Mouse (Mus musculus): ENCODE results near the gene Hlcs. TPM values are rescaled to one million over a fixed set of nuclear protein-coding genes. Genes with fewer than 3 reads are reported as not detected.

Hlcs gene
- polyA plus RNA-seq, 1 experiment from 2014 or later: 8.0 TPM

- Histone ChIP-seq H3K9me3 (ENCODE audit: control insufficient read depth, low read length) (no peaks in the 10 kb centered on the region), H3K27ac (ENCODE audit: low read length) (no peak overlapping the region), H3K27me3 (replicated peaks; ENCODE audit: control insufficient read depth, insufficient read depth, low read length) (no peaks in the 10 kb centered on the region), H3K9ac (replicated peaks; ENCODE audit: low read depth, low read length) (no peak overlapping the region), H3K4me3 (replicated peaks; ENCODE audit: low read length) (no peak overlapping the region), H3K36me3 (ENCODE audit: control insufficient read depth, insufficient read depth) (no peaks in the 10 kb centered on the region), H3K4me1 (replicated peaks; ENCODE audit: control insufficient read depth, insufficient read depth, low read length) (peaks cover 5% of the 10 kb centered on the region), H3K4me2 (ENCODE audit: low read length) (no peak overlapping the region)
- 46% methylated on average over 2 of the region's 2 CpGs for WGBS
- ATAC-seq: no peak
Observed at GRCm38 (mm10) chr16:94240190-94240589, 73.2 kb downstream of the Hlcs start.

DNA sequence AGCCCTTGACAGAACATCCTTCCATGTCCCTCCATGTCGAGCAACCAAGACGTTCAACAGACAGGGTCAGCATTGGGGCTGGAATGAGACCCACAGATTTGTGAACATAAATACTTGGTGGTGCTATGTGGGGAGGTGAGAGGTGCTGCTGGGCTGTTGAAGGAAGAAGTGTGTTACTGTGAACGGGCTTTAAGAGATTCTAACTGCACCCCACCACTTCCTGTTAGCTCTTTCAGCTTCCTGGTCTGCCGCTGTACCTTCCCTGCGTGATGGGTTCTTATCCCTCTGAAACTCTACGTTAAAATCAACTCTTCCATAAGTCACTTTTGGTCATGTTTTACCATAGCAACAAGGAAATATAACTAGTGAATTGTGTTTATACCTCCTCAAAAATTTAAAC is 73.8 kb downstream of the Hlcs start:
- H3K9me3 ChIP-seq (ENCODE audit: control insufficient read depth, low read length): no peaks in the 10 kb centered on the region
- peaks cover 5% of the 10 kb centered on the region for H3K4me1 ChIP-seq (replicated peaks; ENCODE audit: control insufficient read depth, insufficient read depth, low read length)
- no peak overlapping the region for H3K4me2 ChIP-seq (ENCODE audit: low read length)
- ATAC-seq: no peak
- H3K36me3 ChIP-seq (ENCODE audit: control insufficient read depth, insufficient read depth): no peaks in the 10 kb centered on the region
- no peak overlapping the region for H3K9ac ChIP-seq (replicated peaks; ENCODE audit: low read depth, low read length)
- no peak overlapping the region for H3K4me3 ChIP-seq (replicated peaks; ENCODE audit: low read length)
- H3K27ac ChIP-seq (ENCODE audit: low read length): no peak overlapping the region
- H3K27me3 ChIP-seq (replicated peaks; ENCODE audit: control insufficient read depth, insufficient read depth, low read length): no peaks in the 10 kb centered on the region
- 91% methylated on average over 6 of the region's 6 CpGs for WGBS

- peaks cover 5% of the 10 kb centered on the region for H3K4me1 ChIP-seq (replicated peaks; ENCODE audit: control insufficient read depth, insufficient read depth, low read length)
- WGBS: 95% methylated on average over 7 of the region's 7 CpGs
Observed at GRCm38 (mm10) chr16:94239146-94239545, 74.2 kb downstream of the Hlcs start.

GRCm38 (mm10) chr16:94237130-94237484 is 76.3 kb downstream of the Hlcs start:
- H3K9ac ChIP-seq (replicated peaks; ENCODE audit: low read depth, low read length): no peak overlapping the region
- H3K4me1 ChIP-seq (replicated peaks; ENCODE audit: control insufficient read depth, insufficient read depth, low read length): peaks cover 5% of the 10 kb centered on the region
- no peaks in the 10 kb centered on the region for H3K27me3 ChIP-seq (replicated peaks; ENCODE audit: control insufficient read depth, insufficient read depth, low read length)
- no peaks in the 10 kb centered on the region for H3K9me3 ChIP-seq (ENCODE audit: control insufficient read depth, low read length)
- no peak overlapping the region for H3K4me3 ChIP-seq (replicated peaks; ENCODE audit: low read length)
- WGBS: 75% methylated on average over 6 of the region's 6 CpGs
- ATAC-seq: no peak
- no peak overlapping the region for H3K27ac ChIP-seq (ENCODE audit: low read length)
- no peaks in the 10 kb centered on the region for H3K36me3 ChIP-seq (ENCODE audit: control insufficient read depth, insufficient read depth)
- H3K4me2 ChIP-seq (ENCODE audit: low read length): no peak overlapping the region

More at GRCm38 (mm10) chr16:94239146-94239545, 74.2 kb downstream of the Hlcs start:
- no peaks in the 10 kb centered on the region for H3K9me3 ChIP-seq (ENCODE audit: control insufficient read depth, low read length)
- H3K27me3 ChIP-seq (replicated peaks; ENCODE audit: control insufficient read depth, insufficient read depth, low read length): no peaks in the 10 kb centered on the region
- H3K4me3 ChIP-seq (replicated peaks; ENCODE audit: low read length): no peak overlapping the region
- ATAC-seq: no peak
- no peak overlapping the region for H3K4me2 ChIP-seq (ENCODE audit: low read length)
- H3K9ac ChIP-seq (replicated peaks; ENCODE audit: low read depth, low read length): no peak overlapping the region
- no peak overlapping the region for H3K27ac ChIP-seq (ENCODE audit: low read length)
- H3K36me3 ChIP-seq (ENCODE audit: control insufficient read depth, insufficient read depth): no peaks in the 10 kb centered on the region

DNA sequence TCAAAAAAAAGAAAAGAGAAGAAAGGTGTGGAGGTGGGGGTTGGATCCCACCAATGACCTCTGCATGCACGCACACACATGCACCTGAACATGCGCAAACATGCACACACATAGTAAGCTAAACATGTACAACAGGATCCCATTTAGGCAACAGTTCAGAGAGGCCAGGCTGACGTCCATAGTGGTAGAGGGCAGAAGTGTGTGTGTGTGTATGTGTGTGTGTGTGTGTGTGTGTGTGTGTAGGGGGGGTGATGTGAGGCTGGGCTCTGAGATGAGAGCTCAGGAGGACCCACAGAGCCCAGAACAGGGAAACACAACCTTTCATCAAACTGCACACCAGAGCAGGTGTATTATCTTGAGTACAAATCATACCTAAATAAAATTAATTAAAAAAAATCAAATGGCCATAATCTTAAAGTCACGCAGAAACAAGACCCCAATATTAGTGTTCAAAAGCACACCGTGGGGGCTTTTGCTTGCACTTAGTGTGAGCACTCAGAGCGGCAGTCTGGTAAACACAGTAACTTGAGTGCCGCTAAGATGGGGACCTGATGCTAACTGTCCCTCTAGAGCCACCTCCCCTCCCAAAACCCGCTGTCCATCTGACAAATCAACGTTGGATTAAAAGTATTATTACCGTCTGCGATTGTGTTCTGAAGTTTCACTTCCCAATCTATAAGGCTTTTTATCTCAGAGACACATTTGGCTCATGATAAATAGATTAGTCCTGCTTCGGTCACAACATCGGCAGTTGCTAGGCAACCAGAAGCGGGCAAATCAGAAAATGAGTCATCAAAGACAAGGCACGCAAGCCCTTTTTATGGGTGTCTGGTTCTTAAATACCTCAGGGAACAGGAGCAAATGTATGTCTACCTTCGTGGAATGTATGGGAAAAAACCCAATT is 76.9 kb downstream of the Hlcs start:
- Histone ChIP-seq H3K27me3 (replicated peaks; ENCODE audit: control insufficient read depth, insufficient read depth, low read length) (no peaks in the 10 kb centered on the region), H3K9ac (replicated peaks; ENCODE audit: low read depth, low read length) (0 out of 2 replicates have a peak overlapping the region, but pooled peaks have one; percentile 29), H3K4me1 (replicated peaks; ENCODE audit: control insufficient read depth, insufficient read depth, low read length) (peaks cover 5% of the 10 kb centered on the region), H3K4me3 (replicated peaks; ENCODE audit: low read length) (no peak overlapping the region), H3K36me3 (ENCODE audit: control insufficient read depth, insufficient read depth) (no peaks in the 10 kb centered on the region), H3K4me2 (ENCODE audit: low read length) (peak overlapping the region; percentile 27), H3K27ac (ENCODE audit: low read length) (no peak overlapping the region), H3K9me3 (ENCODE audit: control insufficient read depth, low read length) (no peaks in the 10 kb centered on the region)
- 36% methylated on average over 16 of the region's 16 CpGs for WGBS
- no peak for ATAC-seq

- H3K4me2 ChIP-seq (ENCODE audit: low read length): no peak overlapping the region
- 92% methylated on average over 6 of the region's 6 CpGs for WGBS
Observed at GRCm38 (mm10) chr16:94235718-94236117, 77.7 kb downstream of the Hlcs start.

GRCm38 (mm10) chr16:94234202-94234601 is 79.2 kb downstream of the Hlcs start:
- ATAC-seq: no peak
- Histone ChIP-seq H3K27me3 (replicated peaks; ENCODE audit: control insufficient read depth, insufficient read depth, low read length) (no peaks in the 10 kb centered on the region), H3K4me2 (ENCODE audit: low read length) (no peak overlapping the region), H3K9ac (replicated peaks; ENCODE audit: low read depth, low read length) (no peak overlapping the region), H3K4me3 (replicated peaks; ENCODE audit: low read length) (no peak overlapping the region), H3K9me3 (ENCODE audit: control insufficient read depth, low read length) (no peaks in the 10 kb centered on the region), H3K36me3 (ENCODE audit: control insufficient read depth, insufficient read depth) (no peaks in the 10 kb centered on the region), H3K4me1 (replicated peaks; ENCODE audit: control insufficient read depth, insufficient read depth, low read length) (peaks cover 5% of the 10 kb centered on the region), H3K27ac (ENCODE audit: low read length) (no peak overlapping the region)
- WGBS: 79% methylated on average over 4 of the region's 4 CpGs

More at GRCm38 (mm10) chr16:94235718-94236117, 77.7 kb downstream of the Hlcs start:
- Histone ChIP-seq H3K4me1 (replicated peaks; ENCODE audit: control insufficient read depth, insufficient read depth, low read length) (peaks cover 5% of the 10 kb centered on the region), H3K27ac (ENCODE audit: low read length) (no peak overlapping the region), H3K9me3 (ENCODE audit: control insufficient read depth, low read length) (no peaks in the 10 kb centered on the region), H3K9ac (replicated peaks; ENCODE audit: low read depth, low read length) (no peak overlapping the region), H3K4me3 (replicated peaks; ENCODE audit: low read length) (no peak overlapping the region), H3K27me3 (replicated peaks; ENCODE audit: control insufficient read depth, insufficient read depth, low read length) (no peaks in the 10 kb centered on the region), H3K36me3 (ENCODE audit: control insufficient read depth, insufficient read depth) (no peaks in the 10 kb centered on the region)
- ATAC-seq: no peak

- H3K9ac ChIP-seq (replicated peaks; ENCODE audit: low read depth, low read length): no peak overlapping the region
- H3K36me3 ChIP-seq (ENCODE audit: control insufficient read depth, insufficient read depth): no peaks in the 10 kb centered on the region
- no peaks in the 10 kb centered on the region for H3K27me3 ChIP-seq (replicated peaks; ENCODE audit: control insufficient read depth, insufficient read depth, low read length)
- no peak overlapping the region for H3K4me2 ChIP-seq (ENCODE audit: low read length)
- no peak overlapping the region for H3K27ac ChIP-seq (ENCODE audit: low read length)
- H3K4me1 ChIP-seq (replicated peaks; ENCODE audit: control insufficient read depth, insufficient read depth, low read length): peaks cover 13% of the 10 kb centered on the region
- no peak overlapping the region for H3K4me3 ChIP-seq (replicated peaks; ENCODE audit: low read length)
- 79% methylated on average over 12 of the region's 12 CpGs for WGBS
- no peak for ATAC-seq
- H3K9me3 ChIP-seq (ENCODE audit: control insufficient read depth, low read length): no peaks in the 10 kb centered on the region
Observed at GRCm38 (mm10) chr16:94230909-94231575, 82.3 kb downstream of the Hlcs start.

- no peak overlapping the region for H3K9ac ChIP-seq (replicated peaks; ENCODE audit: low read depth, low read length)
- H3K27me3 ChIP-seq (replicated peaks; ENCODE audit: control insufficient read depth, insufficient read depth, low read length): no peaks in the 10 kb centered on the region
- no peaks in the 10 kb centered on the region for H3K9me3 ChIP-seq (ENCODE audit: control insufficient read depth, low read length)
- ATAC-seq: no peak
- H3K4me1 ChIP-seq (replicated peaks; ENCODE audit: control insufficient read depth, insufficient read depth, low read length): peaks cover 13% of the 10 kb centered on the region
- no peaks in the 10 kb centered on the region for H3K36me3 ChIP-seq (ENCODE audit: control insufficient read depth, insufficient read depth)
- 49% methylated on average over 4 of the region's 4 CpGs for WGBS
- H3K4me2 ChIP-seq (ENCODE audit: low read length): no peak overlapping the region
- H3K27ac ChIP-seq (ENCODE audit: low read length): no peak overlapping the region
- no peak overlapping the region for H3K4me3 ChIP-seq (replicated peaks; ENCODE audit: low read length)
Observed at GRCm38 (mm10) chr16:94230499-94230898, 82.9 kb downstream of the Hlcs start.
